Mouse (Mus musculus) liver, embryonic 14.5 days (tissue): ENCODE data around the gene Acss2. TPM values are rescaled to one million over a fixed set of nuclear protein-coding genes. Genes with fewer than 3 reads are reported as not detected.

Source experiments
- ATAC-seq: fragments of 200-750 bp; cut with Nextera tagmentation; 2 replicates; pipeline ENCODE4 v1.8.0; 2017; ENCODE audit warnings: moderate number of reproducible peaks, mild to moderate bottlenecking, moderate library complexity; ENCODE audit not compliant: insufficient read depth
- DNase-seq, 3 experiments: peaks; one replicate each; pipeline ENCODE4 v3.0.0-alpha.2; 2012 to 2013; ENCODE audit warnings: low read depth in 3 of 3, low spot score in 3 of 3
- H3K27ac ChIP-seq: fragments of 300-500 bp; sonication (generic); 2 replicates; pipeline ENCODE4 v1.5.1; 2014; ENCODE audit warnings: moderate library complexity, mild to moderate bottlenecking, control low read depth, inconsistent platforms
- H3K27me3 ChIP-seq: fragments of 300-500 bp; sonication (generic); 2 replicates; pipeline ENCODE4 v1.6.1; 2014; ENCODE audit warnings: mild to moderate bottlenecking, low read length, moderate library complexity; ENCODE audit not compliant: control insufficient read depth, insufficient read depth
- H3K36me3 ChIP-seq: fragments of 300-500 bp; sonication (generic); replicated peaks from 2 replicates; pipeline ENCODE4 v1.6.1; 2014; ENCODE audit warnings: low read depth; ENCODE audit not compliant: control insufficient read depth, insufficient read depth
- H3K4me1 ChIP-seq, 2 experiments: fragments of 200-500 bp in 1 of 2; fragments of 300-500 bp in 1 of 2; sonication (generic) in 1 of 2; replicated peaks; 2 replicates each; pipeline ENCODE4 v1.6.1; 2012 to 2014; ENCODE audit warnings: antibody characterized with exemption in 1 of 2, inconsistent platforms in 1 of 2, low read length in 1 of 2; ENCODE audit not compliant: control insufficient read depth in 2 of 2, insufficient read depth in 2 of 2
- H3K4me2 ChIP-seq: fragments of 300-500 bp; sonication (generic); 2 replicates; pipeline ENCODE4 v1.6.1; 2014; ENCODE audit warnings: low read depth, mild to moderate bottlenecking, control low read depth, moderate library complexity
- H3K4me3 ChIP-seq, 2 experiments: fragments of 200-500 bp in 1 of 2; fragments of 300-500 bp in 1 of 2; sonication (generic) in 1 of 2; 2 replicates each; pipeline ENCODE4 v1.5.1; 2012 to 2014; ENCODE audit warnings: low read depth in 2 of 2, low read length in 2 of 2, mild to moderate bottlenecking in 2 of 2, control low read depth in 1 of 2, inconsistent platforms in 1 of 2, moderate library complexity in 1 of 2; ENCODE audit not compliant: insufficient read depth in 1 of 2
- H3K9ac ChIP-seq: fragments of 300-500 bp; sonication (generic); replicated peaks from 2 replicates; pipeline ENCODE4 v1.6.1; 2014; ENCODE audit warnings: mild to moderate bottlenecking, control low read depth, moderate library complexity
- H3K9me3 ChIP-seq: fragments of 300-500 bp; sonication (generic); 2 replicates; pipeline ENCODE4 v1.6.1; 2016; ENCODE audit warnings: low read length, mixed read lengths; ENCODE audit not compliant: control insufficient read depth
- CTCF ChIP-seq: IDR thresholded peaks from 2 replicates; pipeline ENCODE4 v1.5.1; 2016; ENCODE audit warnings: antibody characterized with exemption, low read depth, control low read depth
- EP300 ChIP-seq: IDR thresholded peaks from 2 replicates; pipeline ENCODE4 v1.6.1; 2016; ENCODE audit warnings: antibody characterized with exemption, low read depth
- WGBS: fragments of 180-500 bp; shearing (Covaris S2); extraction: QIAGEN DNeasy Blood & Tissue Kit; methylation state at CpG from one replicate; pipeline ENCODE4 v1.1.7; 2014; ENCODE audit not compliant: insufficient replicate concordance; 5-methylcytosine and 5-hydroxymethylcytosine counted together
- polyA plus RNA-seq, 2 experiments: library from polyadenylated mRNA; depleted of rRNA in 1 of 2; stranded (reverse) in 1 of 2; unstranded in 1 of 2; fragments of >200 nt; fragmentation: Nextera tagmentation in 1 of 2; extraction: Ambion mirVana in 1 of 2; gene quantifications; 2 replicates each; pipeline versions ENCODE4 v1.2.1 to v1.2.3; 2012 to 2014

Gene Acss2
- polyA plus RNA-seq, 2 experiments = 13.8 to 18.3 TPM

- Histone ChIP-seq H3K36me3 (no peaks in the 10 kb centered on the region), H3K4me3 (no peak overlapping the region), H3K27me3 (no peaks in the 10 kb centered on the region), H3K9ac (no peak overlapping the region), H3K9me3 (no peaks in the 10 kb centered on the region), H3K27ac (no peak overlapping the region), H3K4me1 (peaks cover 0 to 5% of the 10 kb centered on the region in 2 experiments; a peak in 2 of 4 replicates), H3K4me2 (no peak overlapping the region)
- TF ChIP-seq EP300 = no peak
- TF ChIP-seq CTCF = no peak
- DNase-seq = no peak
- ATAC-seq = no peak
These were observed 21.9 kb downstream of the Acss2 start for GRCm38 (mm10) chr2:155539696-155540095.

GRCm38 (mm10) chr2:155540822-155541458 is 23.2 kb downstream of the Acss2 start:
- Histone ChIP-seq H3K4me2 (no peak overlapping the region), H3K4me1 (peaks cover 0 to 5% of the 10 kb centered on the region in 2 experiments; a peak in 2 of 4 replicates), H3K9ac (no peak overlapping the region), H3K27me3 (no peaks in the 10 kb centered on the region), H3K9me3 (no peaks in the 10 kb centered on the region), H3K27ac (no peak overlapping the region), H3K4me3 (no peak overlapping the region), H3K36me3 (no peaks in the 10 kb centered on the region)
- TF ChIP-seq CTCF = no peak
- no peak for TF ChIP-seq EP300
- WGBS = 57% methylated on average over 6 of the region's 6 CpGs
- no peak for ATAC-seq
- no peak for DNase-seq

DNA sequence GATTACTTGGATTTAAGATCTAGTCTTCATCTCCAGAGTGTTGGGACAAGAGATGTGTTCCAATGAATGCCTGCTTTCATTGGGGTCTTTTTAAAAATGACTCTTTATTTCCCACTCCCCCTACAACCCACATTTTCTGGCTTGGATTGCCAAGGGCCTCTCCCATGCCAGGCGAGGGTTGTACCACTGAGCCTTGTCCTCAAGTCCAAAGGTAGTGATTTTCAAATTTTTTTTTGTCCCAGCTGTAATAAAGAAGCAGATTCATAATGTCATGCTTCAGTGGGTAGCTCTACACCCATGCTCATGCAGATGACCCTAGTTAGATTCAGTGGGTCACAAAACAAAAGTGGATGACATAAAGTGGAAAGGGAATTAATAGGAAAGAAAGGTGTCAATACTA is 29.2 kb downstream of the Acss2 start:
- Histone ChIP-seq H3K27me3 (no peaks in the 10 kb centered on the region), H3K9ac (no peak overlapping the region), H3K27ac (no peak overlapping the region), H3K4me1 (0 out of 4 replicates have a peak, but pooled peaks cover 0 to 1% of the 10 kb centered on the region in 2 experiments), H3K36me3 (no peaks in the 10 kb centered on the region), H3K9me3 (no peaks in the 10 kb centered on the region), H3K4me3 (no peak overlapping the region), H3K4me2 (no peak overlapping the region)
- 71% methylated on average over 1 of the region's 1 CpGs for WGBS
- TF ChIP-seq CTCF = no peak
- no peak for TF ChIP-seq EP300
- DNase-seq (no peak), ATAC-seq (no peak)

DNA sequence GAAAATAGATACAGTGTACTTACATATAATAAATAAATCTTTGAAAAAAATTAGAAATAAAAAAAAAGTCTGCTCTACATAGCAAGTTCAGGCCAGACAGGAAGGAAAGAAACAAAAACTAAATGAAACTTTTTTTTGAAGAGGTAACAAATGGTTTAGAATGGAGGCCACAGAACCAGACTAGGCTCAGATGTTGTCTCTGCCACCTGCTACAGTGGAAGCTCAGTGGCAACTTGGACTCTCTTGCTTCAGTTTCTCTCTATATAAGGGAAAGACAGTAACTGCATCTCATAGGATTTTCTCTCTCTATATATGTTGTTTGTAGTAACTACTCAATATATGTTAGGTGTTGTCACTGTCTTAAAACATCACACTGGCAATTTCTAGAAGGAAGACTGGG is 34.6 kb downstream of the Acss2 start:
- DNase-seq = no peak
- Histone ChIP-seq H3K27me3 (no peaks in the 10 kb centered on the region), H3K36me3 (no peaks in the 10 kb centered on the region), H3K9me3 (no peaks in the 10 kb centered on the region), H3K4me1 (peaks cover 10 to 14% of the 10 kb centered on the region in 2 experiments), H3K27ac (peak overlapping the region; percentile 42), H3K4me3 (no peak overlapping the region), H3K9ac (no peak overlapping the region; the same call in 1 of the 2 replicates), H3K4me2 (no peak overlapping the region)
- TF ChIP-seq EP300 (no peak), CTCF (no peak)
- no peak for ATAC-seq

GRCm38 (mm10) chr2:155552949-155553354 is 35.2 kb downstream of the Acss2 start:
- ATAC-seq (peak; percentile 86), DNase-seq (peak in 2 of 3 experiments; percentile 23 to 26)

More at GRCm38 (mm10) chr2:155552949-155553354, 35.2 kb downstream of the Acss2 start:
- H3K4me2 ChIP-seq = peak overlapping the region; percentile 27
- no peak overlapping the region for H3K4me3 ChIP-seq
- peak overlapping the region; percentile 42 for H3K27ac ChIP-seq
- H3K9me3 ChIP-seq = no peaks in the 10 kb centered on the region
- TF ChIP-seq CTCF = no peak
- TF ChIP-seq EP300 = no peak
- no peaks in the 10 kb centered on the region for H3K36me3 ChIP-seq
- peak overlapping the region; percentile 21 for H3K9ac ChIP-seq
- no peaks in the 10 kb centered on the region for H3K27me3 ChIP-seq
- peaks cover 10 to 14% of the 10 kb centered on the region in 2 experiments for H3K4me1 ChIP-seq
